Mouse (Mus musculus): ENCODE measurements around the gene Olfr1380.
"Not testable (repeated sequence)": the region's sequence is repeated elsewhere in the genome, so short reads cannot be mapped to it uniquely, and the experiment has no call there.

Olfr1380 gene

DNA sequence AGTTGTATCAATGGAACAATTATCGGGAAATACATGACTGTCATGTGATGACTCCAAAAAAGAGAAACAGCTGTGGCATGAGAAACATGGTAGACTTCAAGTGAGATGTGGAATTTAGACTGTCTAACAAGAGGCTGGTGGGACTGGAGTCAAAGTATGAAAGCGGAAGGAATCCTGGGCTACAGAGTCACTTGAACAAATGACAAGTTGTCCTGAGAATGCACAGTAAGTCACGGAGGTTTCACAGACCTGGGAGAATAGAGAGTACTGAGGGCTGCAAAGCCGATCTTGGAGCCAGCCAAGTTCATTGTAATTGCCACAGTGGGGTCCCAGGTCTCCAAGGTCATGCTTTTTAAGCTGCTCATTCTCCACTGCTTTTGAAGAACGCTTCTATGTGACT lies at the start of gene Olfr1380:
Gene Olfr1380 (plus strand): TSS at position 301 of the 400 bp plus-strand sequence.
- DNase-seq (ENCODE audit: low read depth in 1 of 2, low spot score in 2 of 2) = not testable (repeated sequence)

DNA sequence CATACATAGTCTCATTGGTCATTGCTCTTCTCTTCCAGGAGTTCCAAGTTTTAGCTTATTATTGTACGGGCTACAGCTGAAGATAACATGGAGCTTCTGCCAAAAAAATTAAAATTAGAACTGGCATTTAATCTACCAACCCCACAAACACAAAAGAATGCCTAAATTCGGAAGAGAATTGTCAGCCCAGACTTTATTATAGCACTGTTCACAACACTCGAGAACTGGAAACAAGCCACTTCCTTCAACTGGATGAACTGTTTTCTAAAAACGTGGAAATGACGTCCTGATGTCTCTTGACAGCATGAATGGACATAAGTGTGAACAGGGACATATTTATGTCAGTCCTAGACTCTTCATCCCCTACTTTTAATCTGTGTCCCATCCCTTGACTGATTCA lies 38.6 kb upstream of the Olfr1380 start:
- no peak for DNase-seq (ENCODE audit: low read depth in 1 of 2, low spot score in 2 of 2)

DNA sequence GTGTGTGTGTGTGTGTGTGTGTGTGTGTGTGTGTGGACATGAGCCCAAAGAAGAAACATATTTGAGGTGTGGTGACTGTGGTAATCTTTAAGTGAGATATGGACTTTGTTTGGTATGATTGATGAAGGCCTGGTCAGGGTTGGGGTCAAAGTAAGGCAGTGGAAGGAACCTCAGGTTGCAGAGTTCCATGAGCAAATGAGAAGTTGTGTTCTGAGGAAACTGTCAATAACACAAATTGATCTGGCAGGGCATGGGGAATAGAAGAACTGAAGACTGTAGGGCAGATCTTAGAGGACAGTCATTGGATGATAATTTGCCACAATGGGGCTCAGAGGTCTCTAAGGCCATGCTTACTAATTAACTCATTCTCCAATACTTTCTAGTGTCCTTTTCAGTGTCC lies 37.3 kb upstream of the Olfr1380 start, which contains the start of gene Olfr1383:
Gene Olfr1383 (plus strand): TSS at position 301 of the 400 bp plus-strand sequence.
- no peak for DNase-seq (ENCODE audit: low read depth in 1 of 2, low spot score in 2 of 2)

DNA sequence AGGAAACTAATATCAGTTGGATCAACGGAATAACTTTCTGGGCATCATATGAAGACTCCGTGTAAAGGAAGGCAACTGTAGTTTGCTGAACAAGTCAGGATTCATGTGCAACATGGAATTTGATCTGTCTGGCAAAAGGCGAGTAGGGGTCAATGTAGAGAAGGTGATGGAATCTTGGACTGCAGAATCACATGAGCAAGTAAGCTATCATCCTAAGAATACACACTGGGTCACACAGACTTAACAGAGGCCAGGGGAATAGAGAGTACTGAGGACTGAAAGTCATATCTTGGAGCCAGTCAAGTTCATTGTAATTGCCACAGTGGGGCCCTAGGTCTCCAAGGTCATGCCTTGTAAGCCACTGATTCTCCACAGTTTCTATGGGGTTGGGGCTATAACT lies 28.7 kb upstream of the Olfr1380 start, which contains the start of gene Olfr1382:
Gene Olfr1382 (plus strand): TSS at position 301 of the 400 bp plus-strand sequence.
- DNase-seq (ENCODE audit: low read depth in 1 of 2, low spot score in 2 of 2) = no peak

DNA sequence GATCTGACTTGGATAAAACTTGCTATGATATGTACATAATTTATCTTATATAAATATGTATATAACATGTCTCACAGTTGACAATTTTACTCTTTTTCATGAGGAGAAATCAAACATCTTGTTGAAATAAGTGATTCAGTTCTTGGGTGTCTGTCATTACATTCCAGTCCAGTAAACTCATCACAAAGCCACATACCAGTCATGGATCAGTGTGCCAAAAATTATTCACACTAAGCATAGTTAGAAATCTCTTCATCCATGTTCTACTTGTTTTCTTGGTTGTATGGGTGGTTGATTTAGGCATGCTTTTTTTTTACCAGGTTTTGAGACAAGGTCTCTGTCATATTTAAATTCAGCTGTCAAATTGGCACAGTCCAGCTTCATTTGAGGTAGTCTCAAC lies 23.9 kb upstream of the Olfr1380 start:
- no peak for DNase-seq (ENCODE audit: low read depth in 1 of 2, low spot score in 2 of 2)

DNA sequence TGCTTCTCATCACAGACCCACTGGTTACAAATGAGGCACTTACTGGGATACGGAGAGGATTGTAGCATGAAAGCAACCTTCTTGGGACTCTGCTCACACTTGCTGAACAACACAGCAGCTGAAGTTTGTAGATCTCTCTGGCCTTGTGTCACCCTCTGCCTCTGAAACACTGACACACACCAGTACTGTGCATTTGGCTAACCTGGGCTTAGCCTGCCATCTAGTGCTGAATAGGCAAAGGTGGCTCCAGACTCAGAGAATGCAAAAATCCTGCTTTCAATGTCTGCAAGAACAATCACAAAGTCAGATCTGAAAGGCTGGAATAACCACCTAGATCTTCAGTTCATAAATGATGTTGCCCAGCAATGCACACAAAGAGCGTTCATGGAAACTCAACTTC lies 20.0 kb upstream of the Olfr1380 start:
- DNase-seq (ENCODE audit: low read depth in 1 of 2, low spot score in 2 of 2) = not testable (repeated sequence)

DNA sequence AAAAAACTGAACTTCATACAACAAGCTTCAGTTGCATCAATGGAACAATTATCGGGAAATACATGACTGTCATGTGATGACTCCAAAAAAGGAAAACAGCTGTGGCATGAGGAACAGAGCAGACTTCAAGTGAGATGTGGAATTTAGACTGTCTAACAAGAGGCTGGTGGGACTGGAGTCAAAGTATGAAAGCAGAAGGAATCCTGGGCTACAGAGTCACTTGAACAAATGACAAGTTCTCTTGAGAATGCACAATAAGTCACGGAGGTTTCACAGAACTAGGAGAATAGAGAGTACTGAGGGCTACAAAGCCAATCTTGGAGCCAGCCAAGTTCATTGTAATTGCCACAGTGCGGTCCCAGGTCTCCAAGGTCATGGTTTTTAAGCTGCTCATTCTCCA lies 13.5 kb upstream of the Olfr1380 start, which contains the start of gene Olfr1381:
Gene Olfr1381 (plus strand): TSS at position 301 of the 400 bp plus-strand sequence.
- not testable (repeated sequence) for DNase-seq (ENCODE audit: low read depth in 1 of 2, low spot score in 2 of 2)

DNA sequence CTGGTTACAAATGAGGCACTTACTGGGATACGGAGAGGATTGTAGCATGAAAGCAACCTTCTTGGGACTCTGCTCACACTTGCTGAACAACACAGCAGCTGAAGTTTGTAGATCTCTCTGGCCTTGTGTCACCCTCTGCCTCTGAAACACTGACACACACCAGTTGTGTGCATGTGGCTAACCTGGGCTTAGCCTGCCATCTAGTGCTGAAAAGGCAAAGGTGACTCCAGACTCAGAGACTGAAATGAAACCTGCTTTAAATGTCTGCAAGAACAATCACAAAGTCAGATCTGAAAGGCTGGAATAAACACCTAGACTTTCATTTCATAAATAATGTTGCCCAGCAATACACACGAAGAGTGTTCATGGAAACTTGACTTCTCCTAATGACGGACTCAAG lies 2.6 kb upstream of the Olfr1380 start:
- not testable (repeated sequence) for DNase-seq (ENCODE audit: low read depth in 1 of 2, low spot score in 2 of 2)

DNA sequence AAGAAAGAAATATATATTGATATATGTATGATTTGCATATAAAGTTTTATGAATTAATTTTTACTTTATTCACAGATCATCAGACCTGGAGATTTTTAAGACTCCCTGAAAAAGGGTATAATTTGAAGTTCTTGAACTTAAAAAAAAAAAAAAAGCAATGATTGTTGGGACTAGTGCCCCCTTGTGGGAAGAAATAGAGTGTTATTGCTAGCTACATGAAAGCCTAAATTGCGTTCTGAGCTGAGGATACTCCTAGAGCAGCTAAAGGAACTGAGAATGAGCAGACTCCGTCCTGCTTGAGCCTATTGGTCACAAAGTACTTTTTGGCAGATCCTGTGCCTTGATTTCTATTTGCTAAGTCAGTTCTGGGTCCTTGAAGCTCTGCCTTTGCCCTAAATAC lies 18.4 kb downstream of the Olfr1380 start:
- not testable (repeated sequence) for DNase-seq (ENCODE audit: low read depth in 1 of 2, low spot score in 2 of 2)

DNA sequence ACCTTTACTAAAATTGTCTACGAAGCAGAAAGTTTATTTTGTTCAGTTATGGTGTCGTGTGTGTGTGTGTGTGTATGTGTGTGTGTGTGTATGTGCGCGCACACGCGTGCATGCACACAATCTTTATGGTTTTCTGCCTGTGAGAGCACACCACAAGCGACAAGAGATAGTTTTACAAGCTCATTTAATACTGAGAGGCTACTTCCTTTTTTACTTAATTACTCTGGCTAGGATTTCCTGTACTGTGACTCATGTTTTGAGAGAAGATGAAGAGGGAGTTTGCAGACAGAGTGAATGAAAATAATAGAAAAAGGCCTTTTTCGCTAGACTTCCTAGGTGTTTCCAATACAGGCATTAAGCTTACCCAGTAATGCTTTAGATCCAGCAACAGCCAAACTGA lies 23.8 kb downstream of the Olfr1380 start:
- DNase-seq (ENCODE audit: low read depth in 1 of 2, low spot score in 2 of 2) = not testable (repeated sequence)

DNA sequence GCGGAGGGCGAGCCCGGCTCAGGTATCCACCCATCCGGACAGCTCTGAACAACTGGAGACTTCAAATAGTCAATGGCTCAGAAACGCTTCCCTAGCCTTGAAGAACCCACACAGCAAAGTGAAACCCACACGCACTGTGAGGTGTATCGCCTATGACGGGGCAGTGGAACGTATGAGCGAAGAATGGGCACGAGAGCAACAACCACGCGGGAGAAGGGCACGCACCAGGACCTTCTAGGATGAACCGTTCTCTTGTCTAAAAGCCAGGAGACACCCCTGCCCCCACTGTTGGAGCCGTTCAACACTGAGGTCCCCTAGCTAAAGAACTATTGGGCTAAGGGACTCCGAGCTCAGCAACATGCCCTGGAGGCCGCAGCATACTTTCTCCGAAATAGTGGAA lies 33.5 kb downstream of the Olfr1380 start:
- no peak for DNase-seq (ENCODE audit: low read depth in 1 of 2, low spot score in 2 of 2)

DNA sequence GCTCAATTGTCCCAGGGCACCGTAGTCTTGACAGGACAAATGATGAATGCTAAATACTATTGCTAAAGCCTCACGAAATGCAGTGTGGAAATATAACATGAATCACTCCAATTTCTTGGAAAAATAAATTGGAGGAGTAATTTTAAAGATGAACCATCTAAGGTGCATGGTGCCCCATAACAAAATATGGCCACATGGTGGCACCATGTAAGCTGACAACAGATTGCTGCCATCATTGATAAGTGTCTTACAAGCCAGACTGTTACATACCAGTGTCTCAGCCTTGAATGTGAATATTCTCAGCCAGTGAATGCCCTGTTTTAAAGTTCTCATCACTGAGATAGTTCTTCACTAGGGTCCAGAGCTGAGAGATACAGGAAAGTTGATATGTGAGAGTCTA lies 40.5 kb downstream of the Olfr1380 start:
- not testable (repeated sequence) for DNase-seq (ENCODE audit: low read depth in 1 of 2, low spot score in 2 of 2)

DNA sequence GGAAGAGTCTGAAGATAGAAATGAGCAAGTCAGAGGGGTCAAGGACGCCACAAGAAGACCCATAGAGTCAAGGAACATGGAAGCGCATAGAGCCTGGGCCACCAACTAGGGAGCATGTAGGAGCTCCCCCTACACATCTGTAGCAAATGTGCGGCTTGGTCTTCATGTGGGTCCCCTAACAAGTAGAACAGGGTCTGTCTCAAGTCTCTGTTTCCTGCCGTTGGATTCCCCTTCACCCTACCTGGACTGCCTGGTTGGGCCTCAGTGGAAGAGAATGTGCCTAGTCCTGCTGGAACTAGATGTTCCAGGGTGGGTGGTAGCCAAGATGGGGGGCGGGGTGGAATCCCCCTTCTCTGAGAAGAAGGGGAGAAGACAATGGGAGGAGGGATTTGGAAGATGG lies 51.6 kb downstream of the Olfr1380 start:
- not testable (repeated sequence) for DNase-seq (ENCODE audit: low read depth in 1 of 2, low spot score in 2 of 2)

DNA sequence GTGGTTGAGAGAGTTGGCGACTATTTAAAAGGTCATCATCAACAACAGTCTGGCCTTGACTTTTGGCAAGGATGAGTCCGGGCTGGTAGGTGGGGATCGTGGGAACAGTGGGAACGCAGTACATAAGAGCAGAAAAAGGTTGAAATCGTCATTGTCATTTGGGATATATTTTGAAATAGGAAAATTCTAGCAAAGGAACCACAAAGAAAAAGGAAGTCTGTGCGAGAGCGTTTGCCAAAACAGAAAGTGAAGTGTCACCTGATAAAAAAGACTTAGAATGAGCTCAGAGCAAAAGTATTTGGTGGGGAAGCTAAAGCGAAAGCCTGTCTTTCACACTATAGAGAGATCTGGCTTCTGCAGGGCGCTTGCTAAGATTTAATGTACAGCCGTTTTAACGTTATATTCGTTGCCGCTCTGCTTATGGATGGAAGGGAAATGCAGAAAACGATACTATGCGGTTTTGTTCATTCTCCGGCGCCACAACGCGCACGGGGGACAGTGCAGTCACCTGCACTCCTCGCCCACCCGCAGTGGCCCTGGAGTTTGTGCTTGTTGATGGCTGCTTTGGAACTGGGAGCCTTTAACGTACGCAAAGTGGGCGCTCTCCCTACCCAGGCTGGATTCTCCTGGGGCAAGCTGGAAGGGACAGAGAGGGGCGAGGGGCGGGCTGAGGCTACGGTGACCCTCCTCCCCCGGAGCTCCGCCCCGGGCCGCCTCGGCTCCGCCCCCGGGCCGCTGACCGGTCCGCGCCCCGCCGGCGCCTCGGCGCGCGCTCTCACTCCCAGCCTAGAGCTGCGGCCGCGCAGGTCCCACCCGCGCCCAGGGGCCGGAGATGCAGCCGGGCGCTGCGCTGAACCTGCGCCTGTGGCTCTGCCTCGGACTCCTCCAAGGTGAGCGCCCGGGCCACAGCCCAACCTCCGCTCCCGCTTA lies 52.5 kb downstream of the Olfr1380 start, which contains the start of gene Flt4:
Gene Flt4 (plus strand): TSS at position 326 of the 930 bp plus-strand sequence.
- not testable (repeated sequence) for DNase-seq (ENCODE audit: low read depth in 1 of 2, low spot score in 2 of 2)

DNA sequence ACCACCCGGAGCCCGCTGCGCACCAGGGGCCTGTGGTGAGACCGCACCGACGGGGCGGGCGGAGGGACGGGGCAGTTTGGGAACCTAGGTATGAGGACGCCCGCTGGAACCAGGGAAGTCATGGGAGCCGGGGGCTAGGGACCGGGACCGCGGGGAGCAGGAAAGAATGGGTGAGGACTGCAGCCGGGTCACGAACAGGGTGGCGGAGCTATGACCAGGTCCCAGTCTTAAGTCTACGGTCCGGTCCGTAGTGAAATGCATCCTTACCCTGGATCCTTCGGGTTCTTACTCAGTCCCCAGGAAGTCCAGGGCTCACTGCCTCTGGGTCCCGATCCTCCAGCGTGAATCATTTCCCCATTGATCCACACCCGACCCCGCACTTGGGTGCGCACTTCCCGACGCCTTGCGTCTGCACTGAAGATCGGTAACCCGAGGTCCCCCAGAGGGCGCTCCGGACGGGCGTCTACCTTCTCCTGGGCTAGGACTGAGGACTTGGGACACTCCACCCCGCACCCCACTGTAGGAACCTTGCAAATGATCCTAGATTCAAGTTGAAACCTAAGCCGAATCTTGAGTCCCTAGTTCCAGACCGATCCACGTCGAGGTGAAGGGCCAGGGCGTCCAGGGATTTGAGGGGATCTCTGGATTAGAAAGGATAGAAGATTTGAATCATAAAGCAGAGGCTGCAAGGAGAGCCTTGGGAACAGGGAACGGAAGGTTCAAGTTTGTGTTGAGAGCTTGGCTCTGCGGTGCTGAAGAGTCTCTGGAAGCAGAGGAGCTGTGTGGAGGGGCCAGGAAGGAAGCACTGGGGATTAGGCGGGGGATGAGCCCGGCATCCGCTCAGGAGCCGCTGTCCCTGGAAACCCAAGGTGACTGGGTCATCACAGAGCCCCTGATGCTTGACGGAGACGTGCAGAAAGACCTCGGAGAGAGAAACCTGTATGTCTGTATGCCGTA lies 53.5 kb downstream of the Olfr1380 start:
- DNase-seq (ENCODE audit: low read depth in 1 of 2, low spot score in 2 of 2) = not testable (repeated sequence)

DNA sequence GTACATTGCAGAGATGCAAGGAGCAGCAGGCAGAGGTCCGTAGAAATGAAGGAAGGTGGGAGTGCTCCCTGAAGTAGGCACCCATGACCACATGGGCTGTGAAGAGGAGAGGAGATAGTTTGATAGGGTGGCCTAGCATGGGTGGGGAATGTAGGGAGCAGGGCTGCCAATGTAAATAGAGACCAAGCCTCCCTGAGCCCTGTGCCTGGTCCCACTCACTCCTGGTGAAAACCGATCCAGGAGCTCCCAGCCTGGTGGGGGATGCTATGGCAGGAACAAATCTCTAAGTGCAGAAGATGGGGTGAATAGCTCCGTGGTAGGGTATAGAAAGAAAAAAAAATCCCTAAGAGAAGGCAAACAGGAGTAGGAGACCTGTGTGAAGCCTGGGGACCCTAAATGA lies 54.7 kb downstream of the Olfr1380 start:
- not testable (repeated sequence) for DNase-seq (ENCODE audit: low read depth in 1 of 2, low spot score in 2 of 2)

DNA sequence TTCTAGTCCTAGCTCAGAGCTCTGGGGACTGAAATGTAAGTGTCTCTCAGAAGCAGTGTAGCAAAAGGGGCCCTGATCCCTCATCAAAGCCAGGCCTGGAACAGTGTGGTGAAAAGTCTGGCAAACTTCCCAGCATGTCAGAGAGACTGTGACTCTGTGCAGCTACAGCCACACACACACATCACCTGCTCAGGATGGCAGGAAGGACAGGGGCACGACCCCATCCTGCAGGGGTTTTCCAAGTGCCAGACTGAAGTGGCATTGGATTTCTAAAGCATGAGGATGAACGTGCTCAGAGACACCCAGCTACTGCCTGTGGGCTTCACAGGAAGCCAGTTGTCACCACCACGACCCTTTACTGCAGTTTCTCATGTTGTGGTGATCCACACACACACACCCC lies 55.5 kb downstream of the Olfr1380 start:
- DNase-seq (ENCODE audit: low read depth in 1 of 2, low spot score in 2 of 2) = no peak

DNA sequence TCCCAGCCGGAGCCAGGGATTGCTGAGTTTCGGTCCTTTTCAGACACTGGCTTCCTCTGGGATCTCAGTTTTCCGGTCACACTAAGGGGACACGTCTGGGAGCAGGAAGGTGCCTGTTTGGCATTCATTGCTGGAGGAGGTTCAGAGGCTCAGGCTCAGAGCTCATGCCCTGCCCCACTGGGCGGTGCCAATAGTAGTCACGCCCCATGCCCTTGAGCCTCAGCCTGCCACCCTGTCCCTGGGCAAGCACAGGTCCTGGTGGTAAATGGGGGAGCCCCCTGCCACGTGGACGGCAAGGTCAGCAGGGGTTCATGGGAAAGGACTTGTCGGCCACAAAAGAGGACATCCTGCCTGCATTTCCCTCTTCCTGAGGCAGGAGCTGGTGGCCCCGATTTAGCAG lies 56.7 kb downstream of the Olfr1380 start:
- DNase-seq (ENCODE audit: low read depth in 1 of 2, low spot score in 2 of 2) = no peak

Data from monocyte, adult 2 months (primary cell).